Mouse (Mus musculus): ENCODE measurements around the gene Gm20683. TPM values are rescaled to one million over a fixed set of nuclear protein-coding genes. Genes with fewer than 3 reads are reported as not detected.

Gene Gm20683
- polyA plus RNA-seq (2015; fragmentation: Nextera tagmentation; extraction: Ambion mirVana), result 14.8 and 15.4 TPM in 2 replicates

- Histone ChIP-seq H3K9ac (ENCODE audit: low read depth, low read length) (no peak within 1 kb of the TSS; the same call in 1 of the 2 replicates), H3K4me3 (ENCODE audit: low read length) (no peak within 1 kb of the TSS), H3K4me1 (ENCODE audit: control insufficient read depth, insufficient read depth, low read depth, low read length) (peaks cover 34% of the 10 kb centered on the region), H3K27ac (ENCODE audit: low read depth, low read length) (no peak within 1 kb of the TSS), H3K36me3 (ENCODE audit: control insufficient read depth, insufficient read depth, low read length) (peaks cover 40% of the 10 kb centered on the region), H3K4me2 (ENCODE audit: low read length) (no peak within 1 kb of the TSS), H3K27me3 (replicated peaks; ENCODE audit: control insufficient read depth, insufficient read depth, low read length) (no peaks in the 10 kb centered on the region), H3K9me3 (ENCODE audit: control insufficient read depth, low read length) (no peaks in the 10 kb centered on the region)
- WGBS, result 96% methylated on average over 22 of the region's 22 CpGs
- ATAC-seq, result no peak
Observed at GRCm38 (mm10) chr17:25841117-25841880, at the start of gene Gm20683. Gm20683 (minus strand) TSS chr17:25841763.

GRCm38 (mm10) chr17:25888837-25889236, 47.3 kb upstream of the Gm20683 start:
- no peak overlapping the region for H3K27ac ChIP-seq (ENCODE audit: low read depth, low read length)
- WGBS, result 86% methylated on average over 3 of the region's 3 CpGs
- no peak overlapping the region for H3K4me3 ChIP-seq (ENCODE audit: low read length)
- peaks cover 4% of the 10 kb centered on the region; the same call in 1 of the 2 replicates for H3K36me3 ChIP-seq (ENCODE audit: control insufficient read depth, insufficient read depth, low read length)
- H3K4me2 ChIP-seq (ENCODE audit: low read length), result no peak overlapping the region
- no peaks in the 10 kb centered on the region for H3K9me3 ChIP-seq (ENCODE audit: control insufficient read depth, low read length)
- H3K4me1 ChIP-seq (ENCODE audit: control insufficient read depth, insufficient read depth, low read depth, low read length), result no peaks in the 10 kb centered on the region
- ATAC-seq, result no peak
- no peaks in the 10 kb centered on the region for H3K27me3 ChIP-seq (replicated peaks; ENCODE audit: control insufficient read depth, insufficient read depth, low read length)
- H3K9ac ChIP-seq (ENCODE audit: low read depth, low read length), result no peak overlapping the region

- H3K4me3 ChIP-seq (ENCODE audit: low read length), result no peak overlapping the region
- no peak overlapping the region for H3K27ac ChIP-seq (ENCODE audit: low read depth, low read length)
- ATAC-seq, result no peak
- H3K36me3 ChIP-seq (ENCODE audit: control insufficient read depth, insufficient read depth, low read length), result peaks cover 10% of the 10 kb centered on the region; the same call in 1 of the 2 replicates
- H3K4me1 ChIP-seq (ENCODE audit: control insufficient read depth, insufficient read depth, low read depth, low read length), result no peaks in the 10 kb centered on the region
- H3K9me3 ChIP-seq (ENCODE audit: control insufficient read depth, low read length), result no peaks in the 10 kb centered on the region
- no peak overlapping the region for H3K9ac ChIP-seq (ENCODE audit: low read depth, low read length)
- H3K27me3 ChIP-seq (replicated peaks; ENCODE audit: control insufficient read depth, insufficient read depth, low read length), result no peaks in the 10 kb centered on the region
- WGBS, result 91% methylated on average over 10 of the region's 10 CpGs
- no peak overlapping the region for H3K4me2 ChIP-seq (ENCODE audit: low read length)
Observed at GRCm38 (mm10) chr17:25887467-25887866, 45.9 kb upstream of the Gm20683 start.

- Histone ChIP-seq H3K4me1 (ENCODE audit: control insufficient read depth, insufficient read depth, low read depth, low read length) (no peaks in the 10 kb centered on the region), H3K27me3 (replicated peaks; ENCODE audit: control insufficient read depth, insufficient read depth, low read length) (no peaks in the 10 kb centered on the region), H3K4me2 (ENCODE audit: low read length) (no peak overlapping the region), H3K27ac (ENCODE audit: low read depth, low read length) (no peak overlapping the region), H3K4me3 (ENCODE audit: low read length) (no peak overlapping the region), H3K9me3 (ENCODE audit: control insufficient read depth, low read length) (no peaks in the 10 kb centered on the region), H3K36me3 (ENCODE audit: control insufficient read depth, insufficient read depth, low read length) (peaks cover 10% of the 10 kb centered on the region; the same call in 1 of the 2 replicates), H3K9ac (ENCODE audit: low read depth, low read length) (no peak overlapping the region)
- no peak for ATAC-seq
Observed at GRCm38 (mm10) chr17:25886806-25887205, 45.2 kb upstream of the Gm20683 start.

- Histone ChIP-seq H3K36me3 (ENCODE audit: control insufficient read depth, insufficient read depth, low read length) (peaks cover 10% of the 10 kb centered on the region; the same call in 1 of the 2 replicates), H3K9me3 (ENCODE audit: control insufficient read depth, low read length) (no peaks in the 10 kb centered on the region), H3K9ac (ENCODE audit: low read depth, low read length) (no peak overlapping the region), H3K4me1 (ENCODE audit: control insufficient read depth, insufficient read depth, low read depth, low read length) (peaks cover 3% of the 10 kb centered on the region; the same call in 1 of the 2 replicates), H3K4me2 (ENCODE audit: low read length) (no peak overlapping the region), H3K27me3 (replicated peaks; ENCODE audit: control insufficient read depth, insufficient read depth, low read length) (no peaks in the 10 kb centered on the region), H3K4me3 (ENCODE audit: low read length) (no peak overlapping the region), H3K27ac (ENCODE audit: low read depth, low read length) (no peak overlapping the region)
- ATAC-seq, result no peak
- WGBS, result 69% methylated on average over 4 of the region's 4 CpGs
Observed at GRCm38 (mm10) chr17:25885636-25886035, 44.1 kb upstream of the Gm20683 start.

- H3K4me3 ChIP-seq (ENCODE audit: low read length), result no peak overlapping the region
- no peak for ATAC-seq
Observed at GRCm38 (mm10) chr17:25883824-25884223, 42.3 kb upstream of the Gm20683 start.

GRCm38 (mm10) chr17:25883268-25883667, 41.7 kb upstream of the Gm20683 start:
- H3K9ac ChIP-seq (ENCODE audit: low read depth, low read length), result no peak overlapping the region

More at GRCm38 (mm10) chr17:25883824-25884223, 42.3 kb upstream of the Gm20683 start:
- Histone ChIP-seq H3K4me1 (ENCODE audit: control insufficient read depth, insufficient read depth, low read depth, low read length) (peaks cover 6% of the 10 kb centered on the region; the same call in 1 of the 2 replicates), H3K27ac (ENCODE audit: low read depth, low read length) (no peak overlapping the region), H3K27me3 (replicated peaks; ENCODE audit: control insufficient read depth, insufficient read depth, low read length) (no peaks in the 10 kb centered on the region), H3K9ac (ENCODE audit: low read depth, low read length) (no peak overlapping the region), H3K9me3 (ENCODE audit: control insufficient read depth, low read length) (no peaks in the 10 kb centered on the region), H3K36me3 (ENCODE audit: control insufficient read depth, insufficient read depth, low read length) (peaks cover 15% of the 10 kb centered on the region), H3K4me2 (ENCODE audit: low read length) (no peak overlapping the region)
- WGBS, result 93% methylated on average over 3 of the region's 3 CpGs

GRCm38 (mm10) chr17:25882306-25882705, 40.7 kb upstream of the Gm20683 start:
- Histone ChIP-seq H3K27ac (ENCODE audit: low read depth, low read length) (no peak overlapping the region), H3K4me1 (ENCODE audit: control insufficient read depth, insufficient read depth, low read depth, low read length) (peaks cover 6% of the 10 kb centered on the region; the same call in 1 of the 2 replicates), H3K36me3 (ENCODE audit: control insufficient read depth, insufficient read depth, low read length) (peaks cover 25% of the 10 kb centered on the region), H3K27me3 (replicated peaks; ENCODE audit: control insufficient read depth, insufficient read depth, low read length) (no peaks in the 10 kb centered on the region), H3K9me3 (ENCODE audit: control insufficient read depth, low read length) (no peaks in the 10 kb centered on the region), H3K4me3 (ENCODE audit: low read length) (no peak overlapping the region), H3K4me2 (ENCODE audit: low read length) (no peak overlapping the region), H3K9ac (ENCODE audit: low read depth, low read length) (no peak overlapping the region)
- WGBS, result 27% methylated on average over 5 of the region's 5 CpGs
- ATAC-seq, result no peak

More at GRCm38 (mm10) chr17:25883268-25883667, 41.7 kb upstream of the Gm20683 start:
- Histone ChIP-seq H3K27me3 (replicated peaks; ENCODE audit: control insufficient read depth, insufficient read depth, low read length) (no peaks in the 10 kb centered on the region), H3K4me2 (ENCODE audit: low read length) (no peak overlapping the region), H3K9me3 (ENCODE audit: control insufficient read depth, low read length) (no peaks in the 10 kb centered on the region), H3K4me3 (ENCODE audit: low read length) (no peak overlapping the region), H3K27ac (ENCODE audit: low read depth, low read length) (peak overlapping the region; percentile 12; the same call in 1 of the 2 replicates), H3K36me3 (ENCODE audit: control insufficient read depth, insufficient read depth, low read length) (peaks cover 20% of the 10 kb centered on the region), H3K4me1 (ENCODE audit: control insufficient read depth, insufficient read depth, low read depth, low read length) (peaks cover 6% of the 10 kb centered on the region; the same call in 1 of the 2 replicates)
- 76% methylated on average over 8 of the region's 8 CpGs for WGBS
- ATAC-seq, result no peak

- Histone ChIP-seq H3K27ac (ENCODE audit: low read depth, low read length) (no peak overlapping the region), H3K36me3 (ENCODE audit: control insufficient read depth, insufficient read depth, low read length) (peaks cover 25% of the 10 kb centered on the region), H3K4me1 (ENCODE audit: control insufficient read depth, insufficient read depth, low read depth, low read length) (peaks cover 11% of the 10 kb centered on the region), H3K9me3 (ENCODE audit: control insufficient read depth, low read length) (no peaks in the 10 kb centered on the region), H3K27me3 (replicated peaks; ENCODE audit: control insufficient read depth, insufficient read depth, low read length) (no peaks in the 10 kb centered on the region), H3K9ac (ENCODE audit: low read depth, low read length) (no peak overlapping the region), H3K4me3 (ENCODE audit: low read length) (no peak overlapping the region), H3K4me2 (ENCODE audit: low read length) (no peak overlapping the region)
- no peak for ATAC-seq
- WGBS, result 16% methylated on average over 4 of the region's 4 CpGs
Observed at GRCm38 (mm10) chr17:25881691-25882090, 40.1 kb upstream of the Gm20683 start.
